In the genomic region with DNA sequence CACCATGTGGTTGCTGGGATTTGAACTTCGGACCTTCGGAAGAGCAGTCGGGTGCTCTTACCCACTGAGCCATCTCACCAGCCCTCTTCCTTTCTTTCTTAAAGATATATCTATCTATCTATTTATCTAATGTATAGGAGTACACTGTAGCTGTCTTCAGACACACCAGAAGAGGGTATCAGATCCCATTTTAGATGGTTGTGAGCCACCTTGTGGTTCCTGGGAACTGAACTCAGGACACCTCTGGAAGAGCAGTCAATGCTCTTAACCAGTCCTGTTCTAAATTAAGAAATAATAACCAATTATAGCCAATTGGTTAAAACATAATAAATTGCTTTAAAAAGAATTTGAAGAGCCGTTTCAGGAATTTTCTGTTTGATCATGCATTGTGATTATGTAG, we compare ENCODE assay signal across 8 mouse cellular contexts. TPM values are rescaled to one million over a fixed set of nuclear protein-coding genes. Genes with fewer than 3 reads are reported as not detected.
DNase-seq lines count a peak whose midpoint lies in the region; ATAC-seq and TF ChIP-seq lines count a peak whose summit lies in the region.

No protein-coding gene starts in this region.

- H3K27me3 ChIP-seq in heart, embryonic 13.5 days (replicated peaks) = no peaks in the 10 kb centered on the region
- no peaks in the 10 kb centered on the region; a peak in 1 of 4 replicates for H3K27me3 ChIP-seq in MEL (ENCODE audit: control insufficient read depth in 1 of 2, insufficient read depth in 2 of 2, low read length in 2 of 2)
- H3K27me3 ChIP-seq in hindbrain, embryonic 11.5 days (ENCODE audit: control insufficient read depth, insufficient read depth, low read length) = no peaks in the 10 kb centered on the region
- no peaks in the 10 kb centered on the region for H3K27me3 ChIP-seq in midbrain, embryonic 10.5 days (ENCODE audit: low read depth, poor library complexity, severe bottlenecking)

- peaks cover 33% of the 10 kb centered on the region for H3K4me1 ChIP-seq in heart, embryonic 13.5 days
- peaks cover 7 to 13% of the 10 kb centered on the region in 2 experiments; a peak in 2 of 4 replicates for H3K4me1 ChIP-seq in MEL (ENCODE audit: control insufficient read depth in 1 of 2, insufficient read depth in 2 of 2, low read length in 2 of 2)
- no peaks in the 10 kb centered on the region; the same call in 1 of the 2 replicates for H3K4me1 ChIP-seq in hindbrain, embryonic 11.5 days (replicated peaks; ENCODE audit: control insufficient read depth, insufficient read depth, low read length)
- peaks cover 15% of the 10 kb centered on the region for H3K4me1 ChIP-seq in midbrain, embryonic 10.5 days

- H3K79me2 ChIP-seq in MEL (ENCODE audit: control insufficient read depth, insufficient read depth, low read length, poor library complexity) = peaks cover 37% of the 10 kb centered on the region

- H3K4me2 ChIP-seq in heart, embryonic 13.5 days = peak overlapping the region; percentile 80
- H3K4me2 ChIP-seq in hindbrain, embryonic 11.5 days (replicated peaks; ENCODE audit: low read depth, low read length) = peak overlapping the region; percentile 46

- H3K4me3 ChIP-seq in heart, embryonic 13.5 days = peak overlapping the region; percentile 80
- peak overlapping the region in 1 of 2 experiments; percentile 53; a peak in 2 of 4 replicates for H3K4me3 ChIP-seq in MEL (ENCODE audit: control insufficient read depth in 1 of 2, insufficient read depth in 1 of 2, low read depth in 2 of 2, low read length in 2 of 2)
- H3K4me3 ChIP-seq in hindbrain, embryonic 11.5 days (ENCODE audit: low read depth, low read length) = peak overlapping the region; percentile 82
- H3K4me3 ChIP-seq in midbrain, embryonic 10.5 days = peak overlapping the region; percentile 91

- WGBS in heart, embryonic 13.5 days = 50% methylated on average over 4 of the region's 4 CpGs
- 58% methylated on average over 4 of the region's 4 CpGs for WGBS in hindbrain, embryonic 11.5 days
- 54% methylated on average over 4 of the region's 4 CpGs for WGBS in midbrain, embryonic 10.5 days

- no peak for ATAC-seq in heart, embryonic 13.5 days (ENCODE audit: extremely low read depth, insufficient number of reproducible peaks, low FRiP score, low TSS enrichment)
- ATAC-seq in hindbrain, embryonic 11.5 days (ENCODE audit: low FRiP score) = no peak
- ATAC-seq in erythroid progenitor cell, adult 5-6 weeks (replicated peaks; ENCODE audit: low FRiP score, poor library complexity, severe bottlenecking) = no peak

- no peak for TF ChIP-seq EP300 in MEL (IDR thresholded peaks at IDR 0.05; ENCODE audit: low read depth in 1 of 2, low read length in 2 of 2)

- no peak overlapping the region for H3K27ac ChIP-seq in heart, embryonic 13.5 days (replicated peaks)
- no peak overlapping the region for H3K27ac ChIP-seq in MEL (ENCODE audit: control insufficient read depth, low read depth, low read length)
- no peak overlapping the region for H3K27ac ChIP-seq in hindbrain, embryonic 11.5 days (ENCODE audit: low read depth, low read length)
- H3K27ac ChIP-seq in midbrain, embryonic 10.5 days (replicated peaks) = no peak overlapping the region

- H3K9me3 ChIP-seq in heart, embryonic 13.5 days = no peaks in the 10 kb centered on the region
- H3K9me3 ChIP-seq in MEL (replicated peaks; ENCODE audit: insufficient read depth, low read length) = no peaks in the 10 kb centered on the region
- no peaks in the 10 kb centered on the region for H3K9me3 ChIP-seq in hindbrain, embryonic 11.5 days (ENCODE audit: control insufficient read depth, low read length)
- H3K9me3 ChIP-seq in midbrain, embryonic 10.5 days (replicated peaks) = no peaks in the 10 kb centered on the region

- TF ChIP-seq CTCF in MEL (IDR thresholded peaks at IDR 0.05 in 2 of 3, conservative IDR thresholded peaks at IDR 0.05 in 1 of 3; ENCODE audit: control insufficient read depth in 1 of 3, insufficient read depth in 1 of 3, low read depth in 2 of 3, low read length in 3 of 3, poor library complexity in 1 of 3, severe bottlenecking in 1 of 3) = no peak; a peak in 1 of 6 replicates

- no peak overlapping the region for H3K9ac ChIP-seq in heart, embryonic 13.5 days
- no peak overlapping the region for H3K9ac ChIP-seq in MEL (ENCODE audit: control insufficient read depth, low read depth, low read length, poor library complexity, severe bottlenecking)
- H3K9ac ChIP-seq in hindbrain, embryonic 11.5 days (ENCODE audit: low read depth, low read length) = no peak overlapping the region

- no peak for TF ChIP-seq RAD21 in MEL (IDR thresholded peaks at IDR 0.05; ENCODE audit: low read depth, low read length)

- no peak for TF ChIP-seq POLR2A in MEL (IDR thresholded peaks at IDR 0.05; ENCODE audit: control insufficient read depth in 1 of 2, insufficient read depth in 1 of 2, low read depth in 1 of 2, low read length in 2 of 2, poor library complexity in 1 of 2)

- no peak for DNase-seq in heart, adult 18-20 months
- DNase-seq in MEL (ENCODE audit: low read depth, low spot score) = peak; percentile 51
- no peak for DNase-seq in hindbrain, embryonic 11.5 days (ENCODE audit: low spot score)
- no peak for DNase-seq in midbrain, embryonic 10.5 days (ENCODE audit: low spot score)
- no peak for DNase-seq in frontal cortex, postnatal 36 days (ENCODE audit: low spot score in 2 of 2)
- no peak for DNase-seq in frontal cortex, postnatal 14 days (ENCODE audit: low spot score in 2 of 2)

- H3K36me3 ChIP-seq in heart, embryonic 13.5 days = peaks cover 9% of the 10 kb centered on the region; the same call in 1 of the 2 replicates
- peaks cover 2 to 30% of the 10 kb centered on the region in 2 experiments; a peak in 3 of 4 replicates for H3K36me3 ChIP-seq in MEL (ENCODE audit: control insufficient read depth in 1 of 2, insufficient read depth in 2 of 2, low read length in 2 of 2)
- H3K36me3 ChIP-seq in hindbrain, embryonic 11.5 days (ENCODE audit: control insufficient read depth, insufficient read depth, low read length) = no peaks in the 10 kb centered on the region
- peaks cover 15% of the 10 kb centered on the region for H3K36me3 ChIP-seq in midbrain, embryonic 10.5 days

TF ChIP-seq in MEL, 35 proteins besides CTCF, POLR2A, EP300 and RAD21:
- TF ChIP-seq TBP (IDR thresholded peaks at IDR 0.05; ENCODE audit: low read depth, low read length) (0 out of 2 replicates have a peak, but pooled peaks have one; percentile 43), GABPA (IDR thresholded peaks at IDR 0.05; ENCODE audit: low read depth, low read length) (no peak), ZNF384 (IDR thresholded peaks at IDR 0.05; ENCODE audit: low read depth, low read length) (no peak), SIN3A (IDR thresholded peaks at IDR 0.05; ENCODE audit: low read length) (no peak), MAZ (IDR thresholded peaks at IDR 0.05; ENCODE audit: low read depth, low read length) (no peak), TAL1 (IDR thresholded peaks at IDR 0.05; ENCODE audit: low read length) (no peak), ELF1 (IDR thresholded peaks at IDR 0.05; ENCODE audit: low read depth, low read length) (no peak)

RNA-seq across cellular contexts. Expression of gene Snrnp48, which starts 0.6 kb away (rescaled TPM):
- 20.0 and 25.4 TPM in 2 replicates for polyA plus RNA-seq in heart, embryonic 13.5 days (2015; fragmentation: Nextera tagmentation; extraction: Ambion mirVana)
- total RNA-seq in heart, adult 18-20 months (2021) = 10 to 100 TPM; 10.0 to 10.2 TPM
- total RNA-seq in MEL (2012; rRNA removed) = 45.8 and 63.2 TPM in 2 replicates
- 100 to 1,000 TPM in 1 of 2 experiments, 10 to 100 TPM in 1; 60.4 to 134 TPM for polyA plus RNA-seq in MEL (2012; ENCODE audit: insufficient read depth in 1 of 2, insufficient read length in 2 of 2, low read depth in 1 of 2, low replicate concordance in 2 of 2, missing spikeins in 1 of 2)
- polyA plus RNA-seq in hindbrain, embryonic 11.5 days (2014; fragmentation: Nextera tagmentation; extraction: Ambion mirVana) = 40.0 and 44.1 TPM in 2 replicates
- 34.2 and 34.8 TPM in 2 replicates for polyA plus RNA-seq in midbrain, embryonic 10.5 days (2016; fragmentation: Nextera tagmentation; extraction: Ambion mirVana)
- total RNA-seq in erythroid progenitor cell, adult 5-6 weeks (2015; ENCODE audit: low replicate concordance) = 33.1 and 52.6 TPM in 2 replicates
- 47.8 and 78.0 TPM in 2 replicates for total RNA-seq in erythroid progenitor cell, adult 5-6 weeks (2017; ENCODE audit: low replicate concordance)

RNA-seq across cellular contexts. Expression of gene Dsp, which starts 53.1 kb away (rescaled TPM):
- 29.9 and 31.9 TPM in 2 replicates for polyA plus RNA-seq in heart, embryonic 13.5 days (2015; fragmentation: Nextera tagmentation; extraction: Ambion mirVana)
- total RNA-seq in heart, adult 18-20 months (2021) = 100 to 1,000 TPM; 526 to 592 TPM
- not detected in 2 replicates for total RNA-seq in MEL (2012; rRNA removed)
- not detected for polyA plus RNA-seq in MEL (2012; ENCODE audit: insufficient read depth in 1 of 2, insufficient read length in 2 of 2, low read depth in 1 of 2, low replicate concordance in 2 of 2, missing spikeins in 1 of 2)
- polyA plus RNA-seq in hindbrain, embryonic 11.5 days (2014; fragmentation: Nextera tagmentation; extraction: Ambion mirVana) = 1.1 and 1.7 TPM in 2 replicates
- polyA plus RNA-seq in midbrain, embryonic 10.5 days (2016; fragmentation: Nextera tagmentation; extraction: Ambion mirVana) = 0.45 and 0.73 TPM in 2 replicates
- not detected in 2 replicates for total RNA-seq in erythroid progenitor cell, adult 5-6 weeks (2015; ENCODE audit: low replicate concordance)
- total RNA-seq in erythroid progenitor cell, adult 5-6 weeks (2017; ENCODE audit: low replicate concordance) = not detected in 2 replicates

Comparison
In these comparisons a context has a peak if more than half of its experiments do, and no peak if none do; other contexts are left out.
1. RNA of gene Dsp, which starts 53.1 kb away (polyA plus RNA-seq): 29.9 to 31.9 TPM in heart, embryonic 13.5 days; 1.1 to 1.7 TPM in hindbrain, embryonic 11.5 days, 0.45 to 0.73 TPM in midbrain, embryonic 10.5 days and not detected in MEL; every median in the first group is over 10 times any median in the second.